Mouse (Mus musculus) heart, postnatal 0 days (tissue): Measurements from ENCODE around the gene 9530003J23Rik. TPM values are rescaled to one million over a fixed set of nuclear protein-coding genes. Genes with fewer than 3 reads are reported as not detected.
"Not testable (repeated sequence)": the region's sequence is repeated elsewhere in the genome, so short reads cannot be mapped to it uniquely, and the experiment has no call there.

Experiments used
- ATAC-seq: fragments of 200-750 bp; cut with Nextera tagmentation; 2 replicates; pipeline ENCODE4 v1.8.0; 2017; ENCODE audit warnings: low read depth, moderate number of reproducible peaks, moderate library complexity; ENCODE audit not compliant: insufficient read depth
- DNase-seq: peaks from one replicate; pipeline ENCODE4 v3.0.0-alpha.2; 2016; ENCODE audit warnings: low spot score
- H3K27ac ChIP-seq: fragments of 300-500 bp; sonication (generic); 2 replicates; pipeline ENCODE4 v1.5.1; 2014; ENCODE audit warnings: low read depth, mild to moderate bottlenecking
- H3K27me3 ChIP-seq: fragments of 300-500 bp; sonication (generic); 2 replicates; pipeline ENCODE4 v1.6.1; 2014; ENCODE audit warnings: low read length, mixed read lengths; ENCODE audit not compliant: control insufficient read depth, insufficient read depth
- H3K36me3 ChIP-seq: fragments of 300-500 bp; sonication (generic); replicated peaks from 2 replicates; pipeline ENCODE4 v1.6.1; 2014; ENCODE audit warnings: low read length, mixed read lengths; ENCODE audit not compliant: control insufficient read depth, insufficient read depth
- H3K4me1 ChIP-seq: fragments of 300-500 bp; sonication (generic); 2 replicates; pipeline ENCODE4 v1.6.1; 2014; ENCODE audit warnings: antibody characterized with exemption; ENCODE audit not compliant: control insufficient read depth, insufficient read depth
- H3K4me2 ChIP-seq: fragments of 300-500 bp; sonication (generic); 2 replicates; pipeline ENCODE4 v1.6.1; 2014; ENCODE audit warnings: low read depth, mild to moderate bottlenecking, low read length, moderate library complexity
- H3K4me3 ChIP-seq: fragments of 300-500 bp; sonication (generic); 2 replicates; pipeline ENCODE4 v1.5.1; 2014; ENCODE audit warnings: low read depth, low read length
- H3K9ac ChIP-seq: fragments of 300-500 bp; sonication (generic); replicated peaks from 2 replicates; pipeline ENCODE4 v1.6.1; 2014; ENCODE audit warnings: low read depth, low read length, mixed read lengths
- H3K9me3 ChIP-seq: fragments of 300-500 bp; sonication (generic); replicated peaks from 2 replicates; pipeline ENCODE4 v1.6.1; 2016; ENCODE audit warnings: low read length; ENCODE audit not compliant: control insufficient read depth
- CTCF ChIP-seq: IDR thresholded peaks from 2 replicates; pipeline ENCODE4 v1.5.1; 2016; ENCODE audit warnings: antibody characterized with exemption, control low read depth, low read depth
- EP300 ChIP-seq: IDR thresholded peaks from 2 replicates; pipeline ENCODE4 v1.6.1; 2016; ENCODE audit warnings: antibody characterized with exemption, low read depth
- WGBS: fragments of 180-500 bp; shearing (Covaris S2); extraction: QIAGEN DNeasy Blood & Tissue Kit; methylation state at CpG from one replicate; pipeline ENCODE4 v1.1.7; 2014; 5-methylcytosine and 5-hydroxymethylcytosine counted together
- polyA plus RNA-seq: library from polyadenylated mRNA; unstranded; fragments of >200 nt; fragmentation: Nextera tagmentation; extraction: Ambion mirVana; gene quantifications from 2 replicates; pipeline ENCODE4 v1.2.1, GENCODE M21; 2015
- total RNA-seq: library from RNA; depleted of rRNA; stranded (reverse); fragments of >200 nt; gene quantifications from 2 replicates; pipeline ENCODE4 v1.2.3, GENCODE M21; 2014; ENCODE audit warnings: low replicate concordance; rRNA removed

9530003J23Rik gene
- total RNA-seq = not detected in 2 replicates
- not detected in 2 replicates for polyA plus RNA-seq

DNA sequence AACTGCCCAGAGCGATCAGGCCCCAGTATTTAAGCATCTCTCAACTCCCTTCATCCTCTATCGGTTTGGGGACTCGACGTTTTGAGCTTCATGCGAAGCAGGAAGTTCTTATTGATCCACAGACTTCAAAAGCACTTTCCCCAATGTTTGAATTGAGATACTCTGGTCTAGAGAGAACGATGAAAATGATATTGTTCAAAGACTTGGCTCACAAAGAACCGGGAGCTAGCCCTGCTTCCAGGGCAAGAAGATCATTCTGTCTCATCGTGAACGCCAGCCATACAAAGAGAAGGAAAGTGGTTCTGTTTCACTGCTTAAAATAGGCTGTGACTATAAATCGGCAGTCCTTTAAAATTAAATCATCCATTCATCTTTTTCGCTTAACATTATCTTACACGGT lies at the start of gene 9530003J23Rik:
Gene 9530003J23Rik (minus strand): TSS at position 101 of the 400 bp plus-strand sequence.
- no peak within 1 kb of the TSS for H3K27ac ChIP-seq
- H3K4me1 ChIP-seq = no peaks in the 10 kb centered on the region
- no peaks in the 10 kb centered on the region for H3K9me3 ChIP-seq
- no peak within 1 kb of the TSS for H3K4me3 ChIP-seq
- no peak for TF ChIP-seq CTCF
- no peak for TF ChIP-seq EP300
- no peak for DNase-seq
- H3K4me2 ChIP-seq = no peak within 1 kb of the TSS
- H3K27me3 ChIP-seq = no peaks in the 10 kb centered on the region
- WGBS = 81% methylated on average over 12 of the region's 12 CpGs
- no peak within 1 kb of the TSS for H3K9ac ChIP-seq
- ATAC-seq = no peak
- H3K36me3 ChIP-seq = no peaks in the 10 kb centered on the region

DNA sequence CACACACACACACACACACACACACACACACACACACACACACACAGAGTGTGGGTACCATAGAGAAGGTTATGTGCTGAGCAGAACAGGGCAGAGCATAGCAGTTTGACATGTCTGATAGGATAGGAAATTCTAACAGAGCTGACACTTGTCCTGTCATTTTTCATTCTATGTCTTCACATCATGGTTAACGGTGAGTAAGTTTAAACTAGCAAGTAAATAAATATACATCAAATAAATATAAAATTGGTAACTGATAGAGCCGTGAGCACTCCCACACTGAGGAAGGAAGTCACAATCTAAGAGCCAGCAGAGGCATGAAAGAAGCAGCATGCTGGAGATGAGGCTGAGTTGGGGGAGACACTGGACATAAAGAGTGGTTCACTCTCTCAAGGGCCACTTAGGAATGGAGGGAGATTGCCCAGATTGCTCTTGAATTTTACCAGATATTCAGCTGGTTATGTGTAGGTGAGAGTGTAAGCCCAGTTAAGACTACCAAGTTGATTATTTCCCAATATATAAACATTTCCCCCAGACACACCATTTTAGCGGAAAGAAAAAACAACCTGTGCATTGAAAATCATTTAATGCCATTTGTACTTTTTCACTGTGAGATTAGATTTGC lies 48.8 kb upstream of the 9530003J23Rik start:
- Histone ChIP-seq H3K4me2 (no peak overlapping the region), H3K27ac (no peak overlapping the region), H3K36me3 (no peaks in the 10 kb centered on the region), H3K9me3 (no peaks in the 10 kb centered on the region), H3K4me3 (no peak overlapping the region), H3K4me1 (no peaks in the 10 kb centered on the region; the same call in 1 of the 2 replicates), H3K27me3 (no peaks in the 10 kb centered on the region), H3K9ac (no peak overlapping the region)
- no peak for DNase-seq
- no peak for TF ChIP-seq EP300
- no peak for TF ChIP-seq CTCF
- 69% methylated on average over 3 of the region's 3 CpGs for WGBS
- no peak for ATAC-seq

DNA sequence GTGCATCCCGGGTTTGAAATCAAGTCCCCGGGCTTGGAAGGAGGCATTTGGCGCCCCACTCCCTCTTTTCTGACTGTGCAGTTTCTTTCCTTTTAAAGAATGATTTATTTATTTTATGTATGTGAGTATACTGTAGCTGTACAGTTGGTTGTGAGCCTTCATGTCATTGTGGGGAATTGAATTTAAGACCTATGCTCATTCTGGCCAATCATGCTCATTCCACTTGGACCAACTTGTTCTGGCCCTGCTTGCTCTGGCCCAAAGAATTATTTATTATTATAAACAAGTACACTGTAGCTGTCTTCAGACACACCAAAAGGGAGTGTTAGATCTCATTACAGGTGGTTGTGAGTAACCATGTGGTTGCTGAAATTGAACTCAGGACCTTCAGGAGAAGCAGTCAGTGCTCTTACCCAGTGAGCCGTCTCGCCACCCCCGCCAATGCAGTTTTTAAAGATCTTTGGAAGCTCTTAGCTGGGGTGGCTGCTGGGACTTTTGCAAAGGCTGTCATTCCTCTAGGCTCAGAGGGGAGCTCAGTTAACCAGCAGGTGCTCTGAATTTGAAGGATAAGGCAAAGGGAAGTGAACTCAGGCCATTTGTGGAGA lies 48.0 kb upstream of the 9530003J23Rik start:
- DNase-seq = no peak
- Histone ChIP-seq H3K27me3 (no peaks in the 10 kb centered on the region), H3K36me3 (no peaks in the 10 kb centered on the region), H3K4me2 (no peak overlapping the region), H3K9me3 (no peaks in the 10 kb centered on the region), H3K4me3 (no peak overlapping the region), H3K27ac (no peak overlapping the region), H3K9ac (no peak overlapping the region), H3K4me1 (no peaks in the 10 kb centered on the region; the same call in 1 of the 2 replicates)
- TF ChIP-seq CTCF (no peak), EP300 (no peak)
- no peak for ATAC-seq
- 88% methylated on average over 6 of the region's 6 CpGs for WGBS

DNA sequence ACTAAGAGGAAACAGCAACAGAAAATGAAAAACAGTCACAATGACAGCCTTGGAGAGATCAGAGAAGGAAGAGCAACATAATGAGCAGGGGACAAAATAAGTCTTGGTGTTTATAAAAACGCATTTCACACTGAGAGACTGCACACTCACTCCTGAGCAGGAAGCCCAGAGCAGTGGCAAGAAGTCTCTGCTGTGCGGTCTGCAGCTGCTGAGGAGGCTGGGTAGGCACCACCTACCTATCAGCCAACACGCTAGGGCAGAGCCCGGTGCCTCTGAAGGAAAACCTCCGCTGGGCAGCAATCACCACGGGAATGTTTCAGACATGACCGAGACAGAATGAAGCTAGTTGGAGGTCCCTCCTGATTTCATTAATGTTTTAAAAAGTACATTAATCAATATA lies 47.1 kb upstream of the 9530003J23Rik start:
- WGBS = 60% methylated on average over 3 of the region's 7 CpGs
- H3K4me2 ChIP-seq, DNase-seq, H3K9me3 ChIP-seq, H3K4me1 ChIP-seq, H3K27ac ChIP-seq, ATAC-seq, H3K36me3 ChIP-seq, H3K4me3 ChIP-seq, H3K9ac ChIP-seq, H3K27me3 ChIP-seq: not testable (repeated sequence)

DNA sequence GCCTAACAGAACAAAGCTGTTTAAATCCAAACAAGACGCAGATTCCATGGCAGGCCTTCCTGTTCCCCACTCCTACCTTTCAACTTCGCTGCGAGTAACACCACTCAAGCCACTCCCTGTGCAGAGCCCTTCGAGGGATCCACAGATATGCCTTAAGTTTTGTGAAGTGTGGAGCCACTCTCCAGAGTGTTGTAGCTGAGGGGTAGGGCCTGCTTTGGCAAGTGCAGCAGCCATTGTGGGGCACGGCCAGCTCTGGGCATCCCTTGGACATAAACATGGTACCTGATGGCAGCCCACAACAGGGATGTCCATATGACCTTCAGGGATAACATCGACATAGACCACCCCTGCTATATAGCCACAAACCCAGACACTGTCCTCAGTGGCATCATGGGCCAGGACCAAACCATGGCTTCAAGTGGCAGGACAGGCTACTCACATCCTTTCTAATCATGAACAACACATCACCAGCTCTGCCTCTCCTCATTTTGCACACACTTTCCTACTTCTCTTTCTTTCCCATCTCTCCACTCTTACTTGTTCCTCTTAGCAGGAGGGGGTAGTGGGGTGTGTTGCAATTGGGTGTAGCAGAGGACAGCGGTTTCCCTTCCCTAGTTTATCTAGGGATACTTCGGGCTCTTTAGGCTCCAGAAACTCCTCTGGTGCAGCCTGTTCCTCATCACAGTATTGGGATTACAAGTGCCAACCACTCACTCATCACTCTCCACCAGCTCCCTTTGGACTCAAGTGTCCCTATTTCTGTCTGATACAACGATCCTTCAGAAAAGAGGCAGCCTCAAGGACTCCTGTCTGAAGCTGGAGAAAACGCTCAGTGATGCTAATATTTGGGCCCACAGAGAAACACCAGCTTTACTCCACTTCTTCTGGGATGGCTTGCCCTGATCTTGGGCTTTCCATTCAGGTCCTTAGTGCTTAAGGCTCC lies 46.3 kb upstream of the 9530003J23Rik start:
- H3K4me2 ChIP-seq = no peak overlapping the region
- H3K4me3 ChIP-seq = no peak overlapping the region
- no peak overlapping the region for H3K9ac ChIP-seq
- no peaks in the 10 kb centered on the region for H3K27me3 ChIP-seq
- H3K9me3 ChIP-seq = no peaks in the 10 kb centered on the region
- ATAC-seq (no peak), DNase-seq (no peak)
- TF ChIP-seq CTCF (no peak), EP300 (no peak)
- H3K36me3 ChIP-seq = no peaks in the 10 kb centered on the region
- H3K4me1 ChIP-seq = no peaks in the 10 kb centered on the region; the same call in 1 of the 2 replicates
- WGBS = 59% methylated on average over 10 of the region's 10 CpGs
- H3K27ac ChIP-seq = no peak overlapping the region
